Mouse (Mus musculus): ENCODE results near the gene Clic3. TPM values are rescaled to one million over a fixed set of nuclear protein-coding genes. Genes with fewer than 3 reads are reported as not detected.

Clic3 gene
- total RNA-seq, 2 experiments from 2014 or later = not detected

DNA sequence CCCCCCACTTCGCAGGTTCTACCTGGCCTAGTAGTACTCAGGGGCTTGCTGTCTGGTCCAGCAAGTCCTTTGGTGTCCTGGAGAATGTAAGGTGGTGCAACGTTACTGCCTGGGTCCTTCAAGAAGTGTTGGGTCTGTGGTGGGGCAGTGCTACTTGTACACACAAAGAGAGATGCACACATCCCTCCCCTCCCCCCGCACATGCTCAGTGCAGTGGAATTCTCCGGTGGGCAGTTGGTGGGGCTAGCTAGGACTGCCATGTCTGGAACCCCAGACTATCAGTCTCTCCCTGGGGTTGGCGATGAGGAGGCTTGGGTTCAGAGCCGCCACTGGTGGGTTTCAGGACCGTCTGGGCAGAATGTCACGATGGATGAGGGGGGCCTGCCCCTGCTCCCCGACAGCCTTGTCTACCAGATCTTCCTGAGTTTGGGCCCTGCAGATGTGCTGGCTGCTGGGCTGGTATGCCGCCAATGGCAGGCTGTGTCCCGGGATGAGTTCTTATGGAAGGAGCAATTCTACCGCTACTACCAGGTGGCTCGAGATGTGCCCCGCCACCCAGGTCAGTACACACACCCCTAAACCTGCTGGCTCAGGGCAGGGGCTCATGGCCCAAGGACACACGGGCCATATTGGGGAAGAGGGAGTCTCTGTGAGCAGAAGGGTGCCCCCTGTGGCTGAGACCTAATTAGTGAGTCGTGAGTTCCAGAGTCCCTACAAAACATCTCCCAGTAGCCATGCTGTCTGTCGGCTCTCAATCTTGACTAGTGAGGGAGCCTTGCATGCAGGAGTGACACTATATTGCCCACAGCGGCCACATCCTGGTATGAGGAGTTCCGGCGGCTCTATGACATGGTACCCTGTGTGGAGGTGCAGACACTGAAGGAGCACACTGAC is 45.2 kb downstream of the Clic3 start, which contains the start of gene C8g:
TSS of gene C8g (minus strand) at position 127 of the 894 bp plus-strand sequence.
- intact Hi-C loops (cut with DNase I; ENCODE audit: low total_unique reads) = no loop called here
- no peak for DNase-seq

- no peak for DNase-seq
- intact Hi-C loops (cut with DNase I; ENCODE audit: low total_unique reads) = no loop called here
Observed at GRCm38 (mm10) chr2:25502726-25503125, 46.1 kb downstream of the Clic3 start.

DNA sequence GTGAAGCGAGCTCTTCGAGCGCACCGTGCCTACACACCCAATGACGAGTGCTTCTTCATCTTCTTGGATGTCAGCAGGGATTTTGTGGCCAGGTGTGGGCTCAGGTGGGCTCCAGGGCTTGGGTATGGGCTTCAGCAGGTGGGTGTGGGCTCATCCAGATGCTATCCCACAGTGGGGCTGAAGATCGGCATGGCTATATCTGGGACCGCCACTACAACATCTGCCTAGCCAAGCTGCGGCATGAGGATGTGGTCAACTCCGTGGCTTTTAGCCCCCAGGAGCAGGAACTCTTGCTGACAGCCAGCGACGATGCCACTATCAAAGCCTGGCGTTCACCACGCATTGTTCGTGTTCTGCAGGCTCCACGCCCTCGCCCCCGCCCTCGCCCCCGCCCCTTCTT is 47.9 kb downstream of the Clic3 start:
- intact Hi-C loops (cut with DNase I; ENCODE audit: low total_unique reads) = no loop called here
- DNase-seq = no peak

GRCm38 (mm10) chr2:25505000-25505399 is 48.4 kb downstream of the Clic3 start:
- intact Hi-C loops (cut with DNase I; ENCODE audit: low total_unique reads) = no loop called here

DNA sequence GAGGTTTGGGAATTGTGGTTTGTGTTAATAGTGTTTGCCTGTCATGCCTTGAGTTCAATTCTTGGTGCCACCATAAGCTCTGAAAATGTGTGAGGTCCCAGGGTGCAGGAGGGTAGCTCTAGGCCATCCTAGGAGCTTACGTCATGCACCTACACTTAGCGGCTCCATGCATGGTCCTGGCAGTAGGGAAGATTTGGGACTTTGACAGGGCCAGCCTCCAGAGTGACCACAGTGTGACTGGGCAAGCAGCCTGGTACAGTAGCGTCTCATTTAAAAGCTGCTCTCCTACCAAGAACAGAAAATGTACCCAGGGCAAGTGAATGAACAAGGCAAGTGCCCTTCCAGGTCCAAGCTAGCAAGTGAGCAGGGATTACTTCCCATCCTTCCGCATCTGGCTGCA is 49.2 kb downstream of the Clic3 start:
- no peak for DNase-seq
- intact Hi-C loops (cut with DNase I; ENCODE audit: low total_unique reads) = no loop called here

More at GRCm38 (mm10) chr2:25505000-25505399, 48.4 kb downstream of the Clic3 start:
- no peak for DNase-seq

DNA sequence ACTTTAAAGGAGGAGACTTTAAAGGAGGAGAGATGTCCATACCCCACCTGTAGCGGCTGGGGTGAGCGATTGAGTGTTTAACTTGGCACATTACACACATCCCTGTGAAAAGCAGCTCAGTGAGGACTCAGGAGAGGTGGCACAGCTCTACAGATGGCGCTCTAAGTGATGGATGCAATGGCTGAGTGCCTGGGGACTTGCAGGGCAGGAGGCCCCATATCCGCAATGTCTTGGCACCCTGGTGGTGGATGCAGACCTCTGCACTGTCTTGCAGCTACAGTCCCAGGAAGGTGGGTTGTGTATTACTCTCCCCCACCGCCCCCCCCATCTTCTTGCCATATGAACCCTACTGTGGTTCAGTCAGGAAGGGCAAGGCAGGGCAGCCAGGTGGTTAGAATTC is 50.3 kb downstream of the Clic3 start:
- no peak for DNase-seq
- intact Hi-C loops (cut with DNase I; ENCODE audit: low total_unique reads) = no loop called here

Small RNAs within 50 kb of the gene (microRNA-seq; reads per million reads assigned to microRNA genes)
- gene Mir3087 = 0 to 0.50 reads per million in 2 experiments

Other genes with a start within 250 kb of the Clic3 start
- gene Nelfb, start 245.3 kb upstream of the Clic3 start, total RNA-seq (2021) = 10 to 100 TPM; 24.1 to 26.1 TPM
- gene Stpg3, start 242.2 kb upstream of the Clic3 start, total RNA-seq (2021) = not detected
- gene Fam166a, start 238.1 kb upstream of the Clic3 start, total RNA-seq (2021) = not detected
- gene Tubb4b, start 232.1 kb upstream of the Clic3 start, total RNA-seq (2021) = 100 to 1,000 TPM; 291 to 431 TPM
- not detected for gene Slc34a3, start 222.5 kb upstream of the Clic3 start, total RNA-seq (2021)
- gene Rnf224, start 220.1 kb upstream of the Clic3 start, total RNA-seq (2021) = not detected
- 1 to 10 TPM in 1 of 2 experiments, under 1 TPM in 1; 0.66 to 1.4 TPM for gene Rnf208, start 214.6 kb upstream of the Clic3 start, total RNA-seq (2021)
- not detected for gene Cysrt1, start 214.4 kb upstream of the Clic3 start, total RNA-seq (2021)
- gene AL732309.1, start 210.0 kb upstream of the Clic3 start, total RNA-seq (2021) = 1 to 10 TPM in 1 of 2 experiments, not detected in 1; 1.5 TPM
- 10 to 100 TPM; 13.5 to 13.6 TPM for gene Tmem203, start 201.4 kb upstream of the Clic3 start, total RNA-seq (2021)
- 1 to 10 TPM; 2.8 to 5.0 TPM for gene Tprn, start 194.2 kb upstream of the Clic3 start, total RNA-seq (2021)
- gene Ssna1, start 184.4 kb upstream of the Clic3 start, total RNA-seq (2021) = 10 to 100 TPM; 28.9 to 34.2 TPM
- 10 to 100 TPM; 29.7 to 31.0 TPM for gene Anapc2, start 184.4 kb upstream of the Clic3 start, total RNA-seq (2021)
- not detected for gene Tmem210, start 168.7 kb upstream of the Clic3 start, total RNA-seq (2021)
- gene Lrrc26, start 166.9 kb upstream of the Clic3 start, total RNA-seq (2021) = not detected
- gene Grin1, start 137.7 kb upstream of the Clic3 start, total RNA-seq (2021) = under 1 TPM in 1 of 2 experiments, not detected in 1; 0.22 TPM
- gene Man1b1, start 124.5 kb upstream of the Clic3 start, total RNA-seq (2021) = 10 to 100 TPM; 16.7 to 17.0 TPM
- 1 to 10 TPM; 6.0 to 6.6 TPM for gene Dpp7, start 100.5 kb upstream of the Clic3 start, total RNA-seq (2021)
- gene Uap1l1, start 91.2 kb upstream of the Clic3 start, total RNA-seq (2021) = 1 to 10 TPM; 5.2 to 5.8 TPM
- gene Sapcd2, start 84.5 kb upstream of the Clic3 start, total RNA-seq (2021) = 1 to 10 TPM; 1.2 to 1.6 TPM
- 10 to 100 TPM; 19.0 to 25.2 TPM for gene Entpd2, start 61.0 kb upstream of the Clic3 start, total RNA-seq (2021)
- 10 to 100 TPM; 24.0 to 28.1 TPM for gene Npdc1, start 57.5 kb upstream of the Clic3 start, total RNA-seq (2021)
- not detected for gene Fut7, start 33.6 kb upstream of the Clic3 start, total RNA-seq (2021)
- 10 to 100 TPM in 1 of 2 experiments, 1 to 10 TPM in 1; 9.2 to 11.6 TPM for gene Abca2, start 28.1 kb upstream of the Clic3 start, total RNA-seq (2021)
- gene Paxx, start 4.3 kb downstream of the Clic3 start, total RNA-seq (2021) = 10 to 100 TPM; 15.7 to 18.9 TPM
- 1 to 10 TPM; 1.3 to 1.4 TPM for gene Ptgds, start 13.2 kb downstream of the Clic3 start, total RNA-seq (2021)
- not detected for gene Lcn12, start 37.1 kb downstream of the Clic3 start, total RNA-seq (2021)
- gene Fbxw5, start 43.9 kb downstream of the Clic3 start, total RNA-seq (2021) = 10 to 100 TPM; 68.6 to 70.5 TPM
- gene C8g, start 44.9 kb downstream of the Clic3 start, total RNA-seq (2021) = under 1 TPM; 0.91 to 0.98 TPM
- gene Traf2, start 90.1 kb downstream of the Clic3 start, total RNA-seq (2021) = 10 to 100 TPM in 1 of 2 experiments, 1 to 10 TPM in 1; 9.7 to 13.3 TPM
- gene Edf1, start 101.0 kb downstream of the Clic3 start, total RNA-seq (2021) = 100 to 1,000 TPM; 164 to 173 TPM
- gene Mamdc4, start 118.0 kb downstream of the Clic3 start, total RNA-seq (2021) = under 1 TPM; 0.68 to 0.80 TPM
- gene Phpt1, start 118.4 kb downstream of the Clic3 start, total RNA-seq (2021) = 10 to 100 TPM; 42.6 to 44.8 TPM
- gene Ajm1, start 124.9 kb downstream of the Clic3 start, total RNA-seq (2021) = under 1 TPM in 1 of 2 experiments, not detected in 1; 0.10 TPM
- 10 to 100 TPM; 39.5 to 41.0 TPM for gene Rabl6, start 151.7 kb downstream of the Clic3 start, total RNA-seq (2021)
- not detected for gene Ccdc183, start 160.8 kb downstream of the Clic3 start, total RNA-seq (2021)
- gene Tmem141, start 165.2 kb downstream of the Clic3 start, total RNA-seq (2021) = 10 to 100 TPM; 12.1 to 14.3 TPM
- gene Fcna, start 171.2 kb downstream of the Clic3 start, total RNA-seq (2021) = 1 to 10 TPM; 5.7 to 6.2 TPM
- 10 to 100 TPM; 31.0 to 33.3 TPM for gene Lcn8, start 196.3 kb downstream of the Clic3 start, total RNA-seq (2021)
- gene Lcn5, start 201.1 kb downstream of the Clic3 start, total RNA-seq (2021) = not detected
- gene Lcn6, start 219.9 kb downstream of the Clic3 start, total RNA-seq (2021) = not detected
- not detected for gene Lcn10, start 225.9 kb downstream of the Clic3 start, total RNA-seq (2021)
- gene Obp2a, start 243.2 kb downstream of the Clic3 start, total RNA-seq (2021) = not detected
- gene Bmyc, start 249.9 kb downstream of the Clic3 start, total RNA-seq (2021) = 10 to 100 TPM; 10.9 to 15.5 TPM